ENCODE assay signal across 28 mouse cellular contexts in the genomic region with DNA sequence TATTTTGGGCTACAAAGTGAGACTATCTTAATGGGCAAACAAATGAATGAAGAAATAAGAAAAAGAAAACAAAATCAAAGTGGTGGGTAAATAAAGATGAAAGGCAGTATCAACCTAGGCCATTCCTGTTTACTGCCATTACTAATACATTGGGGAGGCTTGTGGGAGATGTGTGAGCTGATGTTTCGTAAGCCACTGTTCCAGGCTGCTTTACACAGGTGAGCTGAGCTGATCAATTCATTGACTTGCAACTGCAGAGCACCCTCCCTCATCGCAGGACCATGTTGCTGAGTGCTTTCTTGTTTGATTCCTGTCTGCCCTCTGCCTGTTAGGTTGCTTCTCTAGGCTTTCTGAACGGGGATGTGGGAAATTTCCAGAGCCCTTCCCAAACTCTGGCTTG.
"Had no signal": no experiment of that assay in that cellular context is flagged by ENCODE, and none has a peak within 500 bp of the region (broad histone marks: within the 10 kb centered on the region; RNA-seq: fewer than 3 reads in every experiment).

No protein-coding gene starts in this region.

- ATAC-seq: forebrain, embryonic 13.5 days; forebrain, embryonic 14.5 days; forebrain, embryonic 15.5 days; forebrain, embryonic 16.5 days; forebrain, postnatal 0 days had no signal

- H3K4me1 ChIP-seq: embryonic facial prominence, embryonic 10.5 days; embryonic facial prominence, embryonic 12.5 days; embryonic facial prominence, embryonic 15.5 days; forebrain, embryonic 12.5 days; forebrain, embryonic 13.5 days; forebrain, embryonic 15.5 days had no signal

- H3K36me3 ChIP-seq: embryonic facial prominence, embryonic 10.5 days; embryonic facial prominence, embryonic 12.5 days; embryonic facial prominence, embryonic 13.5 days; embryonic facial prominence, embryonic 15.5 days; forebrain, embryonic 10.5 days; forebrain, embryonic 12.5 days; forebrain, embryonic 15.5 days had no signal

- H3K9ac ChIP-seq: embryonic facial prominence, embryonic 12.5 days; embryonic facial prominence, embryonic 13.5 days; embryonic facial prominence, embryonic 15.5 days; forebrain, embryonic 12.5 days; forebrain, embryonic 13.5 days; forebrain, embryonic 15.5 days; forebrain, postnatal 0 days had no signal

- H3K4me2 ChIP-seq: embryonic facial prominence, embryonic 12.5 days; embryonic facial prominence, embryonic 13.5 days; embryonic facial prominence, embryonic 15.5 days; forebrain, embryonic 12.5 days; forebrain, embryonic 13.5 days; forebrain, embryonic 15.5 days had no signal

- H3K27me3 ChIP-seq: embryonic facial prominence, embryonic 12.5 days; embryonic facial prominence, embryonic 13.5 days; embryonic facial prominence, embryonic 15.5 days; forebrain, embryonic 12.5 days; forebrain, embryonic 13.5 days; forebrain, embryonic 15.5 days had no signal

- H3K27ac ChIP-seq: embryonic facial prominence, embryonic 10.5 days; embryonic facial prominence, embryonic 12.5 days; embryonic facial prominence, embryonic 13.5 days; embryonic facial prominence, embryonic 15.5 days; forebrain, embryonic 10.5 days; forebrain, embryonic 12.5 days; forebrain, embryonic 13.5 days; forebrain, embryonic 15.5 days; gastrocnemius, adult 2 months had no signal

- DNase-seq: cerebellum, adult 2 months; cerebellum, adult 8-10 months; cerebellum, adult 9-10 months; cerebellum, adult 9-11 months; cerebellum, postnatal 10 days; cerebellum, postnatal 14 days; cerebellum, postnatal 25 days; cerebellum, postnatal 36 days; embryo, embryonic 11 days; forebrain, postnatal 0 days; gastrocnemius, adult 2 months; gastrocnemius, postnatal 10 days; gastrocnemius, postnatal 14 days; gastrocnemius, postnatal 25 days; gastrocnemius, postnatal 36 days; heart, adult 11 months; heart, adult 18-20 months had no signal

- H3K4me3 ChIP-seq: embryonic facial prominence, embryonic 10.5 days; embryonic facial prominence, embryonic 12.5 days; embryonic facial prominence, embryonic 13.5 days; embryonic facial prominence, embryonic 15.5 days; erythroblast, embryonic 14.5 days; forebrain, embryonic 10.5 days; forebrain, embryonic 12.5 days; forebrain, embryonic 13.5 days; forebrain, embryonic 15.5 days; gastrocnemius, adult 2 months had no signal

- H3K9me3 ChIP-seq: embryonic facial prominence, embryonic 10.5 days; embryonic facial prominence, embryonic 12.5 days; embryonic facial prominence, embryonic 13.5 days; embryonic facial prominence, embryonic 15.5 days; forebrain, embryonic 10.5 days; forebrain, embryonic 12.5 days; forebrain, embryonic 13.5 days; forebrain, embryonic 15.5 days had no signal
